Mouse (Mus musculus): ENCODE data around the gene Akap8l. TPM values are rescaled to one million over a fixed set of nuclear protein-coding genes. Genes with fewer than 3 reads are reported as not detected.

Gene Akap8l
- total RNA-seq, 2 experiments from 2014 or later, result 220 to 238 TPM

- DNase-seq (ENCODE audit: low spot score in 2 of 2), result peak in 1 of 2 experiments; percentile 7
Observed at GRCm38 (mm10) chr17:32354211-32354610, 3.8 kb upstream of the Akap8l start.

GRCm38 (mm10) chr17:32353696-32354095 is 3.3 kb upstream of the Akap8l start:
- peak overlapping the region; percentile 70 for H3K27ac ChIP-seq
- DNase-seq (ENCODE audit: low spot score in 2 of 2), result peak; percentile 64 to 86
- no peak for TF ChIP-seq CTCF (conservative IDR thresholded peaks at IDR 0.05)
- no peak overlapping the region for H3K4me3 ChIP-seq

More at GRCm38 (mm10) chr17:32354211-32354610, 3.8 kb upstream of the Akap8l start:
- no peak for TF ChIP-seq CTCF (conservative IDR thresholded peaks at IDR 0.05)
- no peak overlapping the region for H3K4me3 ChIP-seq
- peak overlapping the region; percentile 70 for H3K27ac ChIP-seq

- no peak overlapping the region for H3K27ac ChIP-seq
- H3K4me3 ChIP-seq, result no peak overlapping the region
- TF ChIP-seq CTCF (conservative IDR thresholded peaks at IDR 0.05), result no peak
- DNase-seq (ENCODE audit: low spot score in 2 of 2), result no peak
Observed at GRCm38 (mm10) chr17:32351726-32352125, 1.3 kb upstream of the Akap8l start.

- peak overlapping the region; percentile 87 for H3K27ac ChIP-seq
- H3K4me3 ChIP-seq, result peak overlapping the region; percentile 80
- DNase-seq (ENCODE audit: low spot score in 2 of 2), result no peak
- TF ChIP-seq CTCF (conservative IDR thresholded peaks at IDR 0.05), result no peak
Observed at GRCm38 (mm10) chr17:32351269-32351668, 862 bp upstream of the Akap8l start.

GRCm38 (mm10) chr17:32349851-32350381 is 491 bp downstream of the Akap8l start:
- peak; percentile 44 for DNase-seq (ENCODE audit: low spot score in 2 of 2)
- peak overlapping the region; percentile 98 for H3K27ac ChIP-seq
- no peak for TF ChIP-seq CTCF (conservative IDR thresholded peaks at IDR 0.05)

GRCm38 (mm10) chr17:32349037-32349732 is 1.2 kb downstream of the Akap8l start:
- peak in 1 of 2 experiments; percentile 71 for DNase-seq (ENCODE audit: low spot score in 2 of 2)
- Histone ChIP-seq H3K27ac (peak overlapping the region; percentile 98), H3K4me3 (peak overlapping the region; percentile 80)
- TF ChIP-seq CTCF (conservative IDR thresholded peaks at IDR 0.05), result peak; percentile 95

More at GRCm38 (mm10) chr17:32349851-32350381, 491 bp downstream of the Akap8l start:
- peak overlapping the region; percentile 80 for H3K4me3 ChIP-seq

- no peak overlapping the region for H3K27ac ChIP-seq
- DNase-seq (ENCODE audit: low spot score in 2 of 2), result no peak
- H3K4me3 ChIP-seq, result peak overlapping the region; percentile 80
- no peak for TF ChIP-seq CTCF (conservative IDR thresholded peaks at IDR 0.05)
Observed at GRCm38 (mm10) chr17:32348406-32348805, 2.0 kb downstream of the Akap8l start.

- H3K4me3 ChIP-seq, result no peak overlapping the region
- no peak for TF ChIP-seq CTCF (conservative IDR thresholded peaks at IDR 0.05)
- no peak for DNase-seq (ENCODE audit: low spot score in 2 of 2)
- peak overlapping the region; percentile 15; the same call in 1 of the 2 replicates for H3K27ac ChIP-seq
Observed at GRCm38 (mm10) chr17:32341102-32341501, 9.3 kb downstream of the Akap8l start.

GRCm38 (mm10) chr17:32340110-32340509 is 10.3 kb downstream of the Akap8l start:
- TF ChIP-seq CTCF (conservative IDR thresholded peaks at IDR 0.05), result no peak
- H3K27ac ChIP-seq, result no peak overlapping the region

GRCm38 (mm10) chr17:32335869-32336268 is 14.5 kb downstream of the Akap8l start:
- no peak for TF ChIP-seq CTCF (conservative IDR thresholded peaks at IDR 0.05)
- no peak overlapping the region for H3K4me3 ChIP-seq
- no peak for DNase-seq (ENCODE audit: low spot score in 2 of 2)
- no peak overlapping the region for H3K27ac ChIP-seq

More at GRCm38 (mm10) chr17:32340110-32340509, 10.3 kb downstream of the Akap8l start:
- no peak for DNase-seq (ENCODE audit: low spot score in 2 of 2)
- H3K4me3 ChIP-seq, result no peak overlapping the region

GRCm38 (mm10) chr17:32334921-32335320 is 15.5 kb downstream of the Akap8l start:
- H3K27ac ChIP-seq, result no peak overlapping the region
- H3K4me3 ChIP-seq, result no peak overlapping the region
- TF ChIP-seq CTCF (conservative IDR thresholded peaks at IDR 0.05), result no peak
- DNase-seq (ENCODE audit: low spot score in 2 of 2), result no peak

- no peak for DNase-seq (ENCODE audit: low spot score in 2 of 2)
- Histone ChIP-seq H3K4me3 (no peak overlapping the region), H3K27ac (no peak overlapping the region)
- no peak for TF ChIP-seq CTCF (conservative IDR thresholded peaks at IDR 0.05)
Observed at GRCm38 (mm10) chr17:32333675-32334303, 16.6 kb downstream of the Akap8l start.

GRCm38 (mm10) chr17:32327501-32327900 is 22.9 kb downstream of the Akap8l start:
- TF ChIP-seq CTCF (conservative IDR thresholded peaks at IDR 0.05), result no peak
- no peak for DNase-seq (ENCODE audit: low spot score in 2 of 2)
- Histone ChIP-seq H3K27ac (no peak overlapping the region), H3K4me3 (no peak overlapping the region)

Data from layer of hippocampus, adult 2 months (tissue).